Mouse (Mus musculus): ENCODE measurements around the gene Hes5.

Gene Hes5

DNA sequence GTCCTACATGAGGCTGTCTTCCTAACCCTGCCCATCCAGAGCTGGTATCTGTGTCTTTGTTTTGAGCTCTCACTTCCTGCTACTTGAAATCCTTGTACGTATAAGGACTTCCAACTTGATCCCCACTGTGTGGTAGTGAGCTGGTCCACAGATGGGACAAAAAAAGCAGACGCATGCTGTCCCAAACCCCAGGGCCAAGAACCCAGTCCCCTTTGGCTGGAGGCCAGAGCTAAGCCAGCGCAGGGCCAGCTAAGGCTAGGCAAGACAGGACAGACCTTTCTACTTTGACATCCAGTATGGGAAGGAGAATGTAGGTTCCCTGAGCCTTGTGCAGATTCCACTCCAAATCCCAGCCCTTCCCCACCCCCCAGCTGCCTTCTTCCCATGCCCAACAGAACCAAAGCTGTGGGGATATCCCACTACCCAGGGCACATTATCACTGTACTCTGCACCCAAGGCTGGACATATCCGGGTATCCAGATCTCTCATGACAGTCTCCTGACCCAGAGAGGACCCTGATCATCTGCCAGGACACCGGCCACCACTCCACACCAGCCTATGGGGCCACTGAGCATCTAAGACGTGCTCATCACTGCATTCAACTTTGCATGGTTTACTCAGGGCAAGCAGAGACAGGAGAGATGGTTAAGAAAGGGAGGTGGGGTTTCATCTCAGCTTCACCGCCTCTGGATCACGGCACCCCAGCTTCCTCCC, 50.7 kb downstream of the Hes5 start:
- no peak for DNase-seq (ENCODE audit: low read depth)

All from NIH3T3 (cell line).